Mouse (Mus musculus) lung, postnatal 0 days (tissue): ENCODE results near the gene Coq6.

Experiments
- CTCF ChIP-seq: IDR thresholded peaks from 2 replicates; pipeline ENCODE4 v1.5.1; 2016; ENCODE audit warnings: antibody characterized with exemption, mild to moderate bottlenecking
- EP300 ChIP-seq: IDR thresholded peaks from 2 replicates; pipeline ENCODE4 v1.6.1; 2016; ENCODE audit warnings: antibody characterized with exemption, mild to moderate bottlenecking, control low read depth

GRCm38 (mm10) chr12:84416834-84417604 lies 55.6 kb downstream of the Coq6 start, which contains the start of gene Rnf113a2:
- no peak for TF ChIP-seq CTCF
- TF ChIP-seq EP300 = no peak
